Mouse (Mus musculus) erythroblast, embryonic 14.5 days (primary cell): Measurements from ENCODE around the gene Os9.

Source experiments
- GATA1 ChIP-seq: IDR thresholded peaks from 2 replicates; pipeline ENCODE4 v1.6.1; 2012; ENCODE audit warnings: low read length, inconsistent platforms, mixed read lengths
- TAL1 ChIP-seq: IDR thresholded peaks from 3 replicates; pipeline ENCODE4 v1.6.1; 2012; ENCODE audit warnings: low read length, inconsistent platforms, mixed read lengths

DNA sequence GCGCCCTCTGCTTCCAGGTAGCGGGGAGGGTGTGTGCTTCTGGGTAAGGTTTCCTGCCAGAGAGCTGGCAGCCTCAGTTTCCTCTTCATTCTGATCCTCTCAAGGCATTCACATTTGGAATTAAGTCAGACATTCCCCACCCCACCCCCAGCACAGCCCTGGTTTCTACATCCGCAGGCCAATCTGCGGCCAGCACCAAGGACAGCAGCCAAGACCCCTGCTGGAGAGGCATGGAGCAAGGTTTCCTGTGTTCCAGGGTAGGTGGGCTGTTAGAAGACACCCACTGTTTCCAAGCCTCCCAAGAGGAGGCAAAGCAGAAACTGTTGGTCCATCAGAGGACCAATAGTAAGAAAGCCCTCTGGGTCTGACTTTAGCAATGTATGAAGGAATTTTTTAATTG, 66.3 kb downstream of the Os9 start:
- TF ChIP-seq TAL1 (no peak), GATA1 (no peak)
